ENCODE assay signal across 32 mouse cellular contexts in genomic region chr3:54657090-54657489, GRCm38 (mm10). TPM values are rescaled to one million over a fixed set of nuclear protein-coding genes. Genes with fewer than 3 reads are reported as not detected.
"Had no signal": no experiment of that assay in that cellular context is flagged by ENCODE, and none has a peak within 500 bp of the region (broad histone marks: within the 10 kb centered on the region; RNA-seq: fewer than 3 reads in every experiment).

No protein-coding gene starts in this region.

- H3K4me1 ChIP-seq: kidney, embryonic 15.5 days; liver, embryonic 13.5 days; megakaryocyte, embryonic 14.5 days; midbrain, embryonic 10.5 days; midbrain, embryonic 13.5 days; neural tube, embryonic 13.5 days; stomach, embryonic 15.5 days had no signal

- ATAC-seq: midbrain, embryonic 13.5 days; midbrain, embryonic 16.5 days had no signal

- H3K4me2 ChIP-seq: kidney, embryonic 15.5 days; limb, embryonic 13.5 days; liver, embryonic 13.5 days; midbrain, embryonic 13.5 days; neural tube, embryonic 13.5 days; stomach, embryonic 15.5 days had no signal

- H3K36me3 ChIP-seq: kidney, embryonic 15.5 days; limb, embryonic 13.5 days; liver, embryonic 13.5 days; midbrain, embryonic 10.5 days; midbrain, embryonic 13.5 days; neural tube, embryonic 13.5 days; stomach, embryonic 15.5 days had no signal

- H3K9me3 ChIP-seq: kidney, embryonic 15.5 days; limb, embryonic 13.5 days; liver, embryonic 13.5 days; midbrain, embryonic 10.5 days; midbrain, embryonic 13.5 days; neural tube, embryonic 13.5 days; stomach, embryonic 15.5 days had no signal

- H3K27me3 ChIP-seq: kidney, embryonic 15.5 days; limb, embryonic 13.5 days; liver, embryonic 13.5 days; megakaryocyte, embryonic 14.5 days; midbrain, embryonic 13.5 days; neural tube, embryonic 13.5 days; stomach, embryonic 15.5 days had no signal

- H3K27ac ChIP-seq: kidney, embryonic 15.5 days; left cerebral cortex, adult 2 months; limb, embryonic 13.5 days; liver, embryonic 13.5 days; midbrain, embryonic 10.5 days; midbrain, embryonic 13.5 days; neural tube, embryonic 13.5 days; stomach, embryonic 15.5 days had no signal

- H3K4me3 ChIP-seq: kidney, embryonic 15.5 days; left cerebral cortex, adult 2 months; limb, embryonic 13.5 days; liver, embryonic 13.5 days; megakaryocyte, embryonic 14.5 days; midbrain, embryonic 10.5 days; midbrain, embryonic 13.5 days; myocyte; neural tube, embryonic 13.5 days; stomach, embryonic 15.5 days had no signal

- H3K9ac ChIP-seq: kidney, embryonic 15.5 days; limb, embryonic 13.5 days; liver, embryonic 13.5 days; midbrain, embryonic 13.5 days; neural tube, embryonic 13.5 days; stomach, embryonic 15.5 days had no signal

- DNase-seq: kidney, adult 2 months; kidney, postnatal 10 days; kidney, postnatal 36 days; layer of hippocampus, postnatal 36 days; left cerebral cortex, postnatal 4 days; liver, embryonic 13.5 days; lung, adult 2 months; lung, postnatal 14 days; lung, postnatal 4 days; retina, postnatal 1 day; right cerebral cortex, postnatal 25 days; spleen, adult 18-20 months; thymus, adult 18-20 months; thymus, postnatal 36 days had no signal

RNA-seq across cellular contexts. Expression of gene Gm21958, which starts 57.1 kb away (rescaled TPM):
- total RNA-seq: layer of hippocampus, adult 8-10 months; layer of hippocampus, postnatal 10 days; layer of hippocampus, postnatal 36 days; left cerebral cortex, adult 2 months; left cerebral cortex, postnatal 14 days; left cerebral cortex, postnatal 4 days; liver, adult 2 months; monocyte, adult 5-6 weeks; neutrophil, adult 5-6 weeks had no signal
- polyA plus RNA-seq: kidney, adult 2 months; liver, adult 2 months; liver, embryonic 13.5 days; liver, embryonic 16.5 days; lung, adult 2 months; myocyte; stomach, embryonic 15.5 days; urinary bladder, adult 2 months had no signal
